Mouse (Mus musculus): ENCODE measurements at regions not wholly inside any gene's neighbourhood (a gene's known extent, or its start where the extent isn't known, plus 50 kb on each side); places are given as distances from the start of the nearest gene placed in this dataset.
"Not testable (repeated sequence)": the region's sequence is repeated elsewhere in the genome, so short reads cannot be mapped to it uniquely, and the experiment has no call there.

DNA sequence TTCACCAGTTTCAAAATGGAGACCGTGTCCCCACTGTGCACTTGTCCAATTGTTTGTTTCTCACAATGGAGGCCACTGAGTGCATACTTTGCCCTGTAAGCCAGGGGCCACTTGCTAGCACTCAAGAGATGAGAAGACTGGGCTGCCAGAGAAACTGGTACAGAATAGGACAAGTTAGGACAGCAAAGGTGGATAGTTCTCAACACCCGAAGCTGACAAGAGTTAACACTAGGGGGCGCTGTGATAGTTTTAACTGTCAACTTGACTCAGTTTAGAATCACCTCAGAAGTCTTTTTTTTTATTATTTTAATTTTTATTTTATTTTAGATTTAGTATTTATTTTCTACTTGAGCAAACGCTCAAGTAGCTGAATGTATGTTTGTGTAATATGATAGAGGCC lies 188.2 kb upstream of the Asap2 start:
- DNase-seq (ENCODE audit: low spot score in 2 of 2), result not testable (repeated sequence)

GRCm38 (mm10) chr12:20805466-20805865 lies 184.8 kb upstream of the Asap2 start:
- not testable (repeated sequence) for DNase-seq (ENCODE audit: low spot score in 2 of 2)

DNA sequence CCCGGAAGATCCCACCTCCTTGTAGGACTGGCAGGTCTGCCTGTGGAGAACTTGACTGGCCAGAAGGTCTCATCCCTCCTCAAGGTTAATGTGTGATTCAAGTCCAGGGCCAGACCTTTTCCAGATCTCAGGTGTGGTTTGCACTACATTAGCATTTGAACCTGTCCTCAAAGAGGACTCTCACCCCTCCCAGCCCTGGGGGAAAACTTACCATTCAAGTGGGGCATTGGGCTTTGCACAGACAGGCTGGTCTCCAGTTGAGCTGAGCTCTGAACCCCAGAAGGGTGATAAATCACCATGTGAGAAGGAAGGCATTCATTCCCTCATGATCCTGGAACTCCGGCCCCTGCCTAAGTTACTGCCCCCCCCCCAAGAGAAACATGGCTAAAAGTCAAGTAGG lies 183.6 kb upstream of the Asap2 start:
- DNase-seq (ENCODE audit: low spot score in 2 of 2), result no peak

- DNase-seq (ENCODE audit: low spot score in 2 of 2), result not testable (repeated sequence)
These were observed 176.4 kb upstream of the Asap2 start for GRCm38 (mm10) chr12:20813836-20814235.

GRCm38 (mm10) chr12:20815121-20815520 lies 175.1 kb upstream of the Asap2 start:
- DNase-seq (ENCODE audit: low spot score in 2 of 2), result not testable (repeated sequence)

DNA sequence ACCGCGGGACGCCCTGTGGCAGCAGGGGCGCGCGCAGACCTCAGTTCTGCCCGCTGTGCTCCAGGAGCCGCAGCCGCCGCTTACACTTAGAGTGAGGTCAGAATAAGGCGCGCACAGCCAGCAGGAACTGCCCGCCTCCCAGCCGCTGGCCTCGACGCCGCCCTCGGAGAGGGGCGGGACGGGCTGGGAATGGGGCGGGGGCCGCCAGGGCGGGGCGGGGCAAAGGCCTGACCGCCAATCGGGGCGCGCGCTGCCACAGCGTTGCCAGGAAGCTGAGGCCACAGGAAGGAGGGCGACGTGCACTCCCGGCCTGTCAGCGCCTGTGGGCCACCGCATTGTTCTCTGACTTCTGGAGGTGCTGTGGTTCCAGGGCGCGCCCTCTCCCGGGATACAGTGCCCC lies 174.7 kb upstream of the Asap2 start:
- DNase-seq (ENCODE audit: low spot score in 2 of 2), result peak in 1 of 2 experiments; percentile 0

DNA sequence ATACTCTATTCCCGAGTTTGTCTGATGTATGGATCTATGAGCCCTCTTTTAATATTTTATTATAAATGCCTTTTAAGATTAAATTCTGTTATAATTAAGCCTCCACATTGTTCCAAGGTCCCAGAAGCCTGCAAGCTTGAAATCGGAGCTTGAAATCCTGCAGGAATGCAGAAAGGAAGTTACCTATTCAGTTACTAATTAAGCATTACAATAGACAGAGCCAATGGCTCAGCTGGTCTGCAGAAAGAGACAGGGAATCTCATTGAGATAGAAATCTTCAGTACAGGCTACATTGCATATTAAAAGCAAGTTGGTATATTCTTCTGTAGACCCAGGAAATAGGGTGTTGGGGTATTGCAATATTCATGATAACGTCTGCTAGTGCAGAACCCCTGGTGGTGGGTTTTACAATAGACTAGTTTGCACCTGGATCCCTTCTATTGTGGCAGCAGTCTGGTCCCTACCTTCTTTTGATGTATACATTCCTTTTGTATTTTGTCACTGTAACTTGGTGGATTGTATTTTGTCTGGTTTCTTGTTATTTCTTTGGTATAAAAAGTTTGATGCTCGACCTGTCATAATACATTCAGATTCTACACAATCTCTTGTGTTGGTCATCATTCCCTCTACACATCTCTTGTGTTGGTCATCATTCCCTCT lies 146.5 kb upstream of the Asap2 start:
- not testable (repeated sequence) for DNase-seq (ENCODE audit: low spot score in 2 of 2)

- DNase-seq (ENCODE audit: low spot score in 2 of 2), result peak in 1 of 2 experiments; percentile 0
These were observed 145.4 kb upstream of the Asap2 start for GRCm38 (mm10) chr12:20844873-20845272.

DNA sequence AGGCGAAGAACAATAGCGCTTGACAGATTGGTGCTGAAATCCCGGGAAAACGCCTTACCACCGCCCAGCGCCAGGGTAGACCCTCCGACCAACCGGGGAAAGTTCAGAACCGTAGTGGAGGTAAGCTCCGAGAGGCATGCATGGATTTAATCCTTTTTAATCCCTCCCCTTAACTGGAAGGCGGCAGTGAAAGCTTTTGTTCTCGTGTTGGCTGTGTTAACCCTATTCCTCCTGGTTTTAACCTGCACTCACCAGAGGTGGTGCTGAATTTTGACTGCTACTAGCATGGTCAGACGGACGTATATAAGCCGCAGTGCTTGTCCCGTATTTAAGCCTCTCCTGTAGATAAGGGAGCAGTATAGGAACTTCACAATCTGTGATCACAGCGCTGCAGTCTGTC lies 145.0 kb upstream of the Asap2 start:
- no peak for DNase-seq (ENCODE audit: low spot score in 2 of 2)

GRCm38 (mm10) chr12:20884104-20884503 lies 106.2 kb upstream of the Asap2 start:
- not testable (repeated sequence) for DNase-seq (ENCODE audit: low spot score in 2 of 2)

- peak; percentile 31 to 47 for DNase-seq (ENCODE audit: low spot score in 2 of 2)
These were observed 69.4 kb upstream of the Asap2 start for GRCm38 (mm10) chr12:20920653-20921397.

DNA sequence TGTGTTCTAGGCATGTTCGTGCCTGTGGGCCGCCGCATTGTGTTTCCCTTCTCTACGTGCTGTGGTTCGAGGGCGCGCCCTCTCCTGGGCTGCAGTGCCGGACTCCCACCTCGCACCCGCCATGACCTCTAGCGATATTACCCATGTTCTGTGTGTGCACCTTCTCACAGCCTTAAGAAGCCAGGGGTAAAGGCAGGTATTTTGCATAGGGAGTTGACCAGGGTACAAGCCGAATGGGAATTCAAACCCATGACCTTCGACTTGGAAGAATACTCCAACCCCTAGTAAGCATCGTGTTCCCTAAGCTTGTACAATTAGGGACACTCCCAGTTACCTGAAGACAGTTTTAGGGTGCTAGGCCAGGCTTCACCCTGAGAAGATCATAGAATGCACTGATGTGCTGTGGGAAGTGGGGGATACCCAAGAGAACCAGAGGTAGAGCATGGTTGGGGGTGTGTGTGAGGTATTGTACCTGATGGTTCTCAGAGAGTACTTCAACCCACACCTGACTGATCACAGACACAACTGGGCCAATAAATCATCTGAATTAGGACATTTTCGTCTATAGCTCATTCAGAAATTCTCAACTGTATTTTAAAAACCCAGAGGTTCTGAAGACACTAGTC lies 68.7 kb upstream of the Asap2 start:
- not testable (repeated sequence) for DNase-seq (ENCODE audit: low spot score in 2 of 2)

GRCm38 (mm10) chr12:20928966-20929365 lies 61.3 kb upstream of the Asap2 start:
- peak; percentile 61 to 67 for DNase-seq (ENCODE audit: low spot score in 2 of 2)

All from frontal cortex, postnatal 36 days (tissue).